Mouse (Mus musculus): ENCODE data around the gene Ltbp2. TPM values are rescaled to one million over a fixed set of nuclear protein-coding genes. Genes with fewer than 3 reads are reported as not detected.

Ltbp2 gene
- 1.0 and 2.7 TPM in 2 replicates for polyA plus RNA-seq (2015; fragmentation: Nextera tagmentation; extraction: Ambion mirVana)

- Histone ChIP-seq H3K4me2 (replicated peaks) (peak within 1 kb of the TSS; percentile 65), H3K27me3 (peaks cover 79% of the 10 kb centered on the region), H3K36me3 (no peaks in the 10 kb centered on the region), H3K9me3 (no peaks in the 10 kb centered on the region), H3K4me3 (peak within 1 kb of the TSS; percentile 45), H3K27ac (no peak within 1 kb of the TSS), H3K4me1 (peaks cover 16% of the 10 kb centered on the region; the same call in 1 of the 2 replicates), H3K9ac (peak within 1 kb of the TSS; percentile 54; the same call in 1 of the 2 replicates)
- 0 out of 2 replicates have a peak, but pooled peaks have one; percentile 61 for ATAC-seq (ENCODE audit: low FRiP score, low read depth)
- WGBS = 2% methylated on average over 34 of the region's 34 CpGs
These were observed at the start of gene Ltbp2 for GRCm38 (mm10) chr12:84876481-84877121. Gene Ltbp2 (minus strand): TSS chr12:84876532.

GRCm38 (mm10) chr12:84924324-84924723 lies 48.0 kb upstream of the Ltbp2 start:
- no peak overlapping the region for H3K4me2 ChIP-seq (replicated peaks)
- WGBS = 94% methylated on average over 5 of the region's 5 CpGs
- H3K9me3 ChIP-seq = no peaks in the 10 kb centered on the region
- no peak overlapping the region for H3K4me3 ChIP-seq
- no peaks in the 10 kb centered on the region for H3K27me3 ChIP-seq
- H3K9ac ChIP-seq = no peak overlapping the region
- no peaks in the 10 kb centered on the region for H3K4me1 ChIP-seq
- ATAC-seq (ENCODE audit: low FRiP score, low read depth) = no peak
- H3K36me3 ChIP-seq = peaks cover 85% of the 10 kb centered on the region
- H3K27ac ChIP-seq = no peak overlapping the region

- H3K4me1 ChIP-seq = no peaks in the 10 kb centered on the region
- 89% methylated on average over 8 of the region's 8 CpGs for WGBS
- H3K9ac ChIP-seq = no peak overlapping the region
- H3K27ac ChIP-seq = no peak overlapping the region
- peaks cover 90% of the 10 kb centered on the region for H3K36me3 ChIP-seq
- no peak for ATAC-seq (ENCODE audit: low FRiP score, low read depth)
- H3K4me2 ChIP-seq (replicated peaks) = no peak overlapping the region
- H3K27me3 ChIP-seq = no peaks in the 10 kb centered on the region
- no peaks in the 10 kb centered on the region for H3K9me3 ChIP-seq
- no peak overlapping the region for H3K4me3 ChIP-seq
These were observed 45.6 kb upstream of the Ltbp2 start for GRCm38 (mm10) chr12:84921881-84922419.

- no peak for ATAC-seq (ENCODE audit: low FRiP score, low read depth)
- peaks cover 65% of the 10 kb centered on the region for H3K36me3 ChIP-seq
- H3K9ac ChIP-seq = no peak overlapping the region
- no peaks in the 10 kb centered on the region for H3K9me3 ChIP-seq
- H3K4me3 ChIP-seq = no peak overlapping the region
- peaks cover 19% of the 10 kb centered on the region for H3K4me1 ChIP-seq
- H3K4me2 ChIP-seq (replicated peaks) = no peak overlapping the region
- 84% methylated on average over 6 of the region's 6 CpGs for WGBS
- no peaks in the 10 kb centered on the region for H3K27me3 ChIP-seq
- no peak overlapping the region for H3K27ac ChIP-seq
These were observed 42.5 kb upstream of the Ltbp2 start for GRCm38 (mm10) chr12:84918809-84919208.

GRCm38 (mm10) chr12:84917799-84918198 lies 41.5 kb upstream of the Ltbp2 start:
- H3K27me3 ChIP-seq = no peaks in the 10 kb centered on the region
- H3K27ac ChIP-seq = no peak overlapping the region
- H3K4me2 ChIP-seq (replicated peaks) = no peak overlapping the region
- WGBS = 76% methylated on average over 3 of the region's 3 CpGs
- no peak for ATAC-seq (ENCODE audit: low FRiP score, low read depth)
- H3K9ac ChIP-seq = no peak overlapping the region
- H3K9me3 ChIP-seq = no peaks in the 10 kb centered on the region
- peaks cover 26% of the 10 kb centered on the region for H3K4me1 ChIP-seq
- H3K36me3 ChIP-seq = peaks cover 58% of the 10 kb centered on the region
- H3K4me3 ChIP-seq = no peak overlapping the region

- 71% methylated on average over 5 of the region's 5 CpGs for WGBS
- ATAC-seq (ENCODE audit: low FRiP score, low read depth) = no peak
- H3K4me2 ChIP-seq (replicated peaks) = no peak overlapping the region
- H3K4me1 ChIP-seq = peaks cover 31% of the 10 kb centered on the region
- no peak overlapping the region for H3K9ac ChIP-seq
- H3K9me3 ChIP-seq = no peaks in the 10 kb centered on the region
- H3K27ac ChIP-seq = no peak overlapping the region
- H3K27me3 ChIP-seq = no peaks in the 10 kb centered on the region
- H3K36me3 ChIP-seq = peaks cover 32% of the 10 kb centered on the region
- H3K4me3 ChIP-seq = no peak overlapping the region
These were observed 38.6 kb upstream of the Ltbp2 start for GRCm38 (mm10) chr12:84914959-84915358.

- H3K9me3 ChIP-seq = no peaks in the 10 kb centered on the region
- no peak overlapping the region for H3K27ac ChIP-seq
- no peak overlapping the region for H3K9ac ChIP-seq
- H3K4me2 ChIP-seq (replicated peaks) = no peak overlapping the region
- ATAC-seq (ENCODE audit: low FRiP score, low read depth) = no peak
- H3K27me3 ChIP-seq = no peaks in the 10 kb centered on the region
- H3K36me3 ChIP-seq = peaks cover 11% of the 10 kb centered on the region
- WGBS = 84% methylated on average over 4 of the region's 4 CpGs
- H3K4me1 ChIP-seq = peaks cover 33% of the 10 kb centered on the region
- H3K4me3 ChIP-seq = no peak overlapping the region
These were observed 36.3 kb upstream of the Ltbp2 start for GRCm38 (mm10) chr12:84912652-84913104.

GRCm38 (mm10) chr12:84911640-84912039 lies 35.3 kb upstream of the Ltbp2 start:
- peaks cover 43% of the 10 kb centered on the region for H3K4me1 ChIP-seq
- H3K4me2 ChIP-seq (replicated peaks) = no peak overlapping the region
- H3K4me3 ChIP-seq = no peak overlapping the region
- H3K9me3 ChIP-seq = no peaks in the 10 kb centered on the region
- 93% methylated on average over 2 of the region's 2 CpGs for WGBS
- H3K27me3 ChIP-seq = no peaks in the 10 kb centered on the region
- H3K36me3 ChIP-seq = peaks cover 1% of the 10 kb centered on the region; the same call in 1 of the 2 replicates
- H3K9ac ChIP-seq = no peak overlapping the region
- no peak overlapping the region for H3K27ac ChIP-seq
- no peak for ATAC-seq (ENCODE audit: low FRiP score, low read depth)

- no peak overlapping the region for H3K9ac ChIP-seq
- no peak for ATAC-seq (ENCODE audit: low FRiP score, low read depth)
- H3K4me3 ChIP-seq = no peak overlapping the region
- no peak overlapping the region for H3K27ac ChIP-seq
- WGBS = 96% methylated on average over 4 of the region's 4 CpGs
- H3K27me3 ChIP-seq = no peaks in the 10 kb centered on the region
- no peaks in the 10 kb centered on the region for H3K9me3 ChIP-seq
- H3K36me3 ChIP-seq = no peaks in the 10 kb centered on the region
- no peak overlapping the region for H3K4me2 ChIP-seq (replicated peaks)
- H3K4me1 ChIP-seq = peaks cover 37% of the 10 kb centered on the region
These were observed 33.7 kb upstream of the Ltbp2 start for GRCm38 (mm10) chr12:84910066-84910465.

GRCm38 (mm10) chr12:84907627-84908480 lies 31.5 kb upstream of the Ltbp2 start:
- Histone ChIP-seq H3K36me3 (no peaks in the 10 kb centered on the region), H3K27me3 (no peaks in the 10 kb centered on the region), H3K9me3 (no peaks in the 10 kb centered on the region), H3K4me2 (replicated peaks) (no peak overlapping the region), H3K9ac (0 out of 2 replicates have a peak overlapping the region, but pooled peaks have one; percentile 5), H3K4me1 (peaks cover 18% of the 10 kb centered on the region), H3K4me3 (no peak overlapping the region), H3K27ac (peak overlapping the region; percentile 67; the same call in 1 of the 2 replicates)
- 62% methylated on average over 10 of the region's 10 CpGs for WGBS
- ATAC-seq (ENCODE audit: low FRiP score, low read depth) = 0 out of 2 replicates have a peak, but pooled peaks have one; percentile 57

GRCm38 (mm10) chr12:84907024-84907626 lies 30.8 kb upstream of the Ltbp2 start:
- Histone ChIP-seq H3K27ac (peak overlapping the region; percentile 67; the same call in 1 of the 2 replicates), H3K9me3 (no peaks in the 10 kb centered on the region), H3K27me3 (no peaks in the 10 kb centered on the region), H3K9ac (0 out of 2 replicates have a peak overlapping the region, but pooled peaks have one; percentile 5), H3K4me2 (replicated peaks) (no peak overlapping the region), H3K4me1 (peaks cover 13% of the 10 kb centered on the region), H3K4me3 (no peak overlapping the region), H3K36me3 (no peaks in the 10 kb centered on the region)
- 39% methylated on average over 12 of the region's 12 CpGs for WGBS
- ATAC-seq (ENCODE audit: low FRiP score, low read depth) = no peak
